Mouse (Mus musculus) hindbrain, embryonic 13.5 days (tissue): Measurements from ENCODE around the gene Mrps23. TPM values are rescaled to one million over a fixed set of nuclear protein-coding genes. Genes with fewer than 3 reads are reported as not detected.

Experiments
- ATAC-seq: fragments of 200-750 bp; cut with Nextera tagmentation; 2 replicates; pipeline ENCODE4 v1.8.0; 2017; ENCODE audit warnings: moderate TSS enrichment; ENCODE audit not compliant: low FRiP score
- H3K27ac ChIP-seq: fragments of 300-500 bp; sonication (generic); 2 replicates; pipeline ENCODE4 v1.5.1; 2015; ENCODE audit warnings: inconsistent platforms, mild to moderate bottlenecking, moderate library complexity
- H3K27me3 ChIP-seq: fragments of 300-500 bp; sonication (generic); 2 replicates; pipeline ENCODE4 v1.6.1; 2015; ENCODE audit warnings: mild to moderate bottlenecking, inconsistent platforms
- H3K36me3 ChIP-seq: fragments of 300-500 bp; sonication (generic); 2 replicates; pipeline ENCODE4 v1.6.1; 2015; ENCODE audit warnings: mild to moderate bottlenecking, inconsistent platforms
- H3K4me1 ChIP-seq: fragments of 300-500 bp; sonication (generic); replicated peaks from 2 replicates; pipeline ENCODE4 v1.6.1; 2015; ENCODE audit warnings: inconsistent platforms
- H3K4me2 ChIP-seq: fragments of 300-500 bp; sonication (generic); 2 replicates; pipeline ENCODE4 v1.6.1; 2015; ENCODE audit warnings: inconsistent platforms, mild to moderate bottlenecking, moderate library complexity
- H3K4me3 ChIP-seq: fragments of 300-500 bp; sonication (generic); 2 replicates; pipeline ENCODE4 v1.5.1; 2015; ENCODE audit warnings: mild to moderate bottlenecking, inconsistent platforms
- H3K9ac ChIP-seq: fragments of 300-500 bp; sonication (generic); 2 replicates; pipeline ENCODE4 v1.6.1; 2015; ENCODE audit warnings: mild to moderate bottlenecking, inconsistent platforms
- H3K9me3 ChIP-seq: fragments of 300-500 bp; sonication (generic); 2 replicates; pipeline ENCODE4 v1.6.1; 2016; ENCODE audit warnings: inconsistent platforms
- WGBS: fragments of 180-500 bp; shearing (Covaris S2); methylation state at CpG from one replicate; pipeline ENCODE4 v1.1.7; 2015; 5-methylcytosine and 5-hydroxymethylcytosine counted together
- polyA plus RNA-seq: library from polyadenylated mRNA; unstranded; fragments of >200 nt; fragmentation: Nextera tagmentation; extraction: Ambion mirVana; gene quantifications from 2 replicates; pipeline ENCODE4 v1.2.1, GENCODE M21; 2015

The Mrps23 gene
- polyA plus RNA-seq, 1 experiment from 2014 or later, result 71.1 TPM

DNA sequence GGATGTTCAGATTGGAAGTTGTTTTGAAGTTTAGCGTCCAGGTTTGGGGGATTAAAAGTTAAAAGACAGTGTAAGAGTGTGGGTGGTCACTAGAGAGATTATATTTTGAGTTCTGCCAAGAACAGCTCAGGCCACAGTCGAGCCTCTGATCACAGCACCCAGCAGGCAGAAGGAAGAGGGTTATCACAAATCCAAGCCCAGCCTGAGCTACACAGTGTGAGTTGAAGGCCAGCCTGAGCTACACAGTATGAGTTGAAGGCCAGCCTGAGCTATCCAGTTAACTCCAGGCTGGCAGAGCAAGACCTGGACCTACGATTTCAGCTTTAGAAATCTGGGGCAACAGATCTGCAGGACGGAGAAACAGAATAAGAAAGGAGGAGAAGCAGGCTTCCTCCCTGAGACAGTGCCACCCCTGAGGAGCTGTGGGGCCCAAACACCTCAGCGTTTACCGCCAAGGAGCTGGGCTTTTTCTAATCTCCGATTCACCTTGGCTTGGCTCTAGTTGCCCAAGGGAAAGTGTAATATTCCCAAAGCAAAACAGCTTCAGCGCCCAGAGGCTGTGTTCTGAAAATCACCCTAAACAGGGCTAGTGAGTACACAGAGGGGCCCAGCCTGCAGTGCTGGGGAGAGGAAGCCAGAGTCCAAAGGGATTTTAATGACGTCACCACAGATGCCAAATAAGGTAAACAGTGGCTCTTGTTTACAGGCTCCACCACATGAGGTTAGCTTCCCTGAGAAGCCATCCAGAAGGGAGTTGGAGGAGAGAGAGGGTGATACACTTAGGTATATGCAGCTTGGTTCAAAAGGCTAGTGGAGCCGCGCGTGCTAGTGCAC is 37.5 kb downstream of the Mrps23 start:
- Histone ChIP-seq H3K4me1 (peaks cover 40% of the 10 kb centered on the region), H3K27ac (peak overlapping the region; percentile 78)
- 35% methylated on average over 12 of the region's 12 CpGs for WGBS

DNA sequence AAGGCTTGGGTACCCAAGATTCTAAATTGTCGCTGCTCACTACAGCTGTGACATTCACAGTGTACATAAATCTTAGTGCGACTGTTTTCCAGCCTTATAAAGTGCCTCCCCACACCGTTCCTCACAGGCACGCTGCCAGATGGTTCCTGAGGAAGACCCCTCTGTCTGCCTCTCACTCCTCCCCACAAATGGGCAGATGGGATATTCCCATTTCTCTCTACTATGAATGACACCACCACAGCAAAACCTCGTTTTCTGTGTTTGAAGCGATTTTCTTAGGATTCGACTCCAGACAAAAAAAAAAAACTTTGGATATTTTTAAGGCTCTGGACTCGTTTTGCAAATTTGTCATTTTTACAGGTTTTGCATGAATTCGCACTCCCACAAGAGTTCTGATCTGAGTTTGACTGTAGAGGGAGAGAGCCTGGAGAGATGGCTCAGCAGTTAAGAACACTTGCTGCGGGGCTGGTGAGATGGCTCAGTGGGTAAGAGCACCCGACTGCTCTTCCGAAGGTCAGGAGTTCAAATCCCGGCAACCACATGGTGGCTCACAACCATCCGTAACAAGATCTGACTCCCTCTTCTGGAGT is 41.5 kb downstream of the Mrps23 start:
- Histone ChIP-seq H3K4me2 (no peak overlapping the region), H3K27ac (no peak overlapping the region), H3K27me3 (no peaks in the 10 kb centered on the region), H3K4me1 (peaks cover 26% of the 10 kb centered on the region), H3K9me3 (no peaks in the 10 kb centered on the region), H3K4me3 (no peak overlapping the region), H3K36me3 (no peaks in the 10 kb centered on the region), H3K9ac (no peak overlapping the region)
- WGBS, result 83% methylated on average over 14 of the region's 14 CpGs
- ATAC-seq, result no peak

More for the DNA sequence above, 37.5 kb downstream of the Mrps23 start:
- H3K9ac ChIP-seq, result no peak overlapping the region
- no peak for ATAC-seq
- H3K36me3 ChIP-seq, result no peaks in the 10 kb centered on the region
- no peak overlapping the region for H3K4me2 ChIP-seq
- H3K9me3 ChIP-seq, result no peaks in the 10 kb centered on the region
- no peak overlapping the region for H3K4me3 ChIP-seq
- no peaks in the 10 kb centered on the region for H3K27me3 ChIP-seq

DNA sequence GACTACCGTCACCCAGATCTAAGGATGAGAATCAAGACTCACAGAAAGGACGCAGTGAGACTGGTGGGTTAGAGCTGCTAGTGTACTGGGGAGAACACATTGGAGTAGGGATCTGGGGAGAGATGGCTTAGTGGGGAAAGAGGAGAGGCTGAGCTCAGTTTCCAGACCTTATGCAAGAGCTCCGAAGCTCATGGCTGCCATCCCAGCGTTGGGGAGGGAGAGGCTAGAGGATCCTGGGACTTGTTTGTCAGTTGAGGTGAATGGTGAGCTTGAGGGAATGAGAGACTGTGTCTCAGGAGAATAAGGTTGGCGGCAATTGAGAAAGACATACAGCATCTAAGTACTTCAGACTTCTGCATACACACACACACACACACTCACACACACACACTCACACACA is 44.4 kb downstream of the Mrps23 start:
- H3K36me3 ChIP-seq, result no peaks in the 10 kb centered on the region
- no peak for ATAC-seq
- H3K4me3 ChIP-seq, result no peak overlapping the region
- H3K4me2 ChIP-seq, result no peak overlapping the region
- 45% methylated on average over 5 of the region's 5 CpGs for WGBS
- 0 out of 2 replicates have a peak, but pooled peaks cover 4% of the 10 kb centered on the region for H3K27me3 ChIP-seq
- H3K4me1 ChIP-seq, result peaks cover 36% of the 10 kb centered on the region
- peak overlapping the region; percentile 37; the same call in 1 of the 2 replicates for H3K27ac ChIP-seq
- no peaks in the 10 kb centered on the region for H3K9me3 ChIP-seq
- H3K9ac ChIP-seq, result no peak overlapping the region

DNA sequence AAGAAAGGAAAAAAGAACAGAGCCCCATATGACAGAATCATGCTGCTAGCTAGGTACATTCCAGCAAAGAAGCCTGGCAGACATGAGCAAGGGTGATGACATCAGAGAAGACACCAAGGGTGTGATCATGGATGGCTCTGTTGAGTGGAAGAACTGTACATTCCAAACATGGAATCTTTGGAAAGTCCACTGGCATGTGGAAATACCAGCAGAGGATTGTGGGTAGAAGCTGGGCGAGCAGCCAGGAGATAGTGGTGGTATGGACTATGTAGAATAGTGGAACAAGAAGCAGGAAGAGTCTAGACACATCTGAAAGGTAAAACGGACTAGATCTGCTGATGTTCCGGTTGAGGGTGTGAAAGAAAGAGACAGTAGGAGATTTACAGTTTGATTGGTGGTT is 46.4 kb downstream of the Mrps23 start:
- Histone ChIP-seq H3K9me3 (no peaks in the 10 kb centered on the region), H3K9ac (no peak overlapping the region), H3K4me3 (no peak overlapping the region), H3K27me3 (0 out of 2 replicates have a peak, but pooled peaks cover 4% of the 10 kb centered on the region), H3K36me3 (no peaks in the 10 kb centered on the region), H3K4me1 (peaks cover 45% of the 10 kb centered on the region), H3K4me2 (no peak overlapping the region), H3K27ac (no peak overlapping the region)
- no peak for ATAC-seq
- 91% methylated on average over 3 of the region's 3 CpGs for WGBS

DNA sequence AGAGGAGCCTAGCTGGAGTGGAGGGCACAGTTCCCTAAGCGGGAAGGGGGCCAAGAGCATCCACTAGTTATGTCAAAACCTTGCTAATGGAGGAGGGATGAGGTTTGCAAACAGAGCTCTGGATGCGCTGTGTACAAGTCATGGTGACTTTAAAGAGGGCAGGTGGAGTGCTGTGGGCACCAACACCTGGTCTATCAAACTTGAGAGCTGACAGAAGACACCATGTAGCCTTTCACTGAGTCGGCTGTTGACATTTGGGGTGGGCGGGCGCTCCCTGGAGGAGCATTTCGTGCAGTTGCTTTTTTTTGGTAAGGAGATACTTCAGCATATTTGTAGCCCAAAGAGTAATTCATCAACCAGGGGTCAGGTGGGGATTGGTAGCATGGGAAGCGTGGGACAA is 47.1 kb downstream of the Mrps23 start:
- Histone ChIP-seq H3K27me3 (0 out of 2 replicates have a peak, but pooled peaks cover 4% of the 10 kb centered on the region), H3K27ac (no peak overlapping the region)
- WGBS, result 69% methylated on average over 7 of the region's 7 CpGs

DNA sequence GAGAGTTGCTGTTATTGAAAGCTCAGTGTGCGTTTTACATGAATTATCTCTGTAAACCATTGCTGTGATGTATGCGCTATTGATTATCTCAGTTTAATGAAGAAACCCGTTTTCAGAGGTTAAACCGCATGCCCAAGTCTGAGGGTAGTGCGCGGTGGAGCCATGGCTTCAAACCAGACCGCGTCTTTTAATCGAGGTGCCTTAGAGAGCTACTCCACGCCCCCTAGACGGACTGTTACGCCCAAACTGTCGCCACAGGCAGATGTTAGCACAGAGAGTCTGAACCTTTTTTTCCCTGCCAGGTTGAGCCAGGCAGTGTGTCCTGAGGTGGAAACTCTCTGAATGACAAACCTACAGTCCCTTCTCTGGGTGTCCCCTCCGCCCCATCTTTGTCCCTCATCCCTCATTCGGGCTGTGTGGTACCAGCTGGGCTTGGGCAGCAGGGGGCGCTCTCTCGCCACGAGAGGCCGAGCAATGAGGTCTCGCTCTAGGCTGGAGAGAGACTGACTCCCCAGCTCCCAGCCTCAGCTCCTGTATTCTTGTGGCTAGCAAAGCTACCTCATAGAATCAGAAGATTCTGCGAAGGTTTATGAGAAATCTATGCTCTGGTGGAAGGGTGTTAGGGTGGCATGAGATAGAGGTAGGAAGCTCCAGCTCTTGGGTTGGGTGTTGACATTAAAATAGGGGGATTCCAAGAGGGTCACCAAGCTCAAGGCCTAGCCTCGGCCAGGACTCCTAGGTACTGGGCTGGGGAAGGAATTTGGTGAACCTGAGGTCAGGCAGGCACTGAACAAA is 48.0 kb downstream of the Mrps23 start:
- H3K4me1 ChIP-seq, result peaks cover 45% of the 10 kb centered on the region
- H3K9ac ChIP-seq, result 0 out of 2 replicates have a peak overlapping the region, but pooled peaks have one; percentile 49
- 12% methylated on average over 22 of the region's 22 CpGs for WGBS
- no peaks in the 10 kb centered on the region for H3K36me3 ChIP-seq
- peak overlapping the region; percentile 30 for H3K4me2 ChIP-seq
- H3K27me3 ChIP-seq, result 0 out of 2 replicates have a peak, but pooled peaks cover 4% of the 10 kb centered on the region
- H3K4me3 ChIP-seq, result no peak overlapping the region
- peak; percentile 87 for ATAC-seq
- peak overlapping the region; percentile 87 for H3K27ac ChIP-seq
- H3K9me3 ChIP-seq, result no peaks in the 10 kb centered on the region

More for the DNA sequence above, 47.1 kb downstream of the Mrps23 start:
- ATAC-seq, result no peak
- H3K9me3 ChIP-seq, result no peaks in the 10 kb centered on the region
- H3K36me3 ChIP-seq, result no peaks in the 10 kb centered on the region
- peaks cover 45% of the 10 kb centered on the region for H3K4me1 ChIP-seq
- no peak overlapping the region for H3K4me2 ChIP-seq
- no peak overlapping the region for H3K9ac ChIP-seq
- no peak overlapping the region for H3K4me3 ChIP-seq

DNA sequence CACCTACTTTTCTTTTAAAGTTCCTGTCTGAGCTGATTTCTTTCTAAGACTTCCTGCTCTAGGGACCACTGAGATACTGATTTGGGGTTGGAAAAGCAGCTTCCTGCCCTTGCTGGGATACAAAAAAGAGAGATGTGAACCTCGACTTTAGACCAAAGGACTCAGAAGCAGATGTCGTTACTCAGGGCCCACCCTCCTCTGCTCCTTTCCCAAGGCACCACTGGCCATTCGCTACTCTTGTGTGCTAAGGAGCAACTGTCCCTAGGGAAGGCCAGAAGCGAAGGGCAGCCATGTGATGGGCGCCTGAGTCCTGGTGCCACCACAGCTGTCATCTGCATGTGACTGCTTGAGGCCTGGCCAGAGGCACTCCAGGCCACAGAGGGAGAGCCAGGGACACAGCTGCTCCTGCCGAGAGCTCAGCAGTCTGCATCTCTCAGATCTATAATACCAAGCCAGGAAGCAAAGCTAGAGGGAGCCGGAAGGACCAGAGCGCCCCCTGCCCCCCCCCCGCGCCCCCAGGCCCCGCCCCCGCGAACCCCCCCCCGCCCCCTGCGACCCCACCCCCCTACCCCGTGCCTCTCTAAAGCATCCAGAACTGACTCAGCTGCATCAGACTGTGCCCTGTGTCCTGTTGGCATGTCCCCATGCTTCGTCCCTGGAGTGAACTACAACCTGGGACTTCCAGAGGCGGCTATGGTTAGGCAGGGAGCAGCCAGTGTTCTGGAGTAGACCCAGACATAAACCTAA is 48.8 kb downstream of the Mrps23 start:
- Histone ChIP-seq H3K4me1 (peaks cover 45% of the 10 kb centered on the region), H3K4me3 (no peak overlapping the region), H3K4me2 (no peak overlapping the region), H3K27me3 (0 out of 2 replicates have a peak, but pooled peaks cover 4% of the 10 kb centered on the region), H3K27ac (peak overlapping the region; percentile 87), H3K36me3 (no peaks in the 10 kb centered on the region), H3K9me3 (no peaks in the 10 kb centered on the region), H3K9ac (peak overlapping the region; percentile 49; the same call in 1 of the 2 replicates)
- ATAC-seq, result peak; percentile 59
- WGBS, result 6% methylated on average over 13 of the region's 18 CpGs

DNA sequence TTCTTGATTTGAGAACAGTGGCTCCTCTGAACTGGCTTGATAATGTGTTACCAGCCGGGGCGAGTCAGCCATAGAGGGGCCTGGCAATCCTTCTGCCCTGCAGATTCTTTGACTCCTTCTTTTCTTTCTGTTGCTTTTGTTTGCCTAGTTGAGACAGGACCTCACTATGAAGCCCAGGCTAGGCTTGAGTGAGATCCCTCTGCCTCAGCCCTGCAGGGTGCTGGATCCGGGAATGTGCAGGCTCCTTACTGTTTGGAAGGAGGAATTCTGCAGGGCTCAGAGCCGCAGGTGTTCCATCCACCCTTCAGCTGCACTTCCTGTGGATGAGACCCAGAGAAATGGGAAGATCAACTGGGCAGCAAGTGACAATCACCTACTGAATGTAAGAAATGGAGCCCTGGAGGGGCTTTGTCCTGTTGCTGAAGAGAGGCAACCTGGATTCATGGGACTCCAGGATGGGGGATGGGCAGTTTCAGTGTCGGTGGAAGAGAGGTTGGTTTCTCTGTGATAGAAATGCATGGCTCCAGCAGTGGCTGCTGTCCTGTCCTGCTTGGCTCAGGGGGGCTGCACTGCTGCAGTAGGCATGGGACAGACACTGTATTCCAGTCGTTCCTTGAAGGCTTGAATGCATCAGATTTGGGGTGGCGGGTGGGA is 49.5 kb downstream of the Mrps23 start:
- peak overlapping the region; percentile 55; the same call in 1 of the 2 replicates for H3K9ac ChIP-seq
- no peaks in the 10 kb centered on the region for H3K9me3 ChIP-seq
- H3K27me3 ChIP-seq, result 0 out of 2 replicates have a peak, but pooled peaks cover 4% of the 10 kb centered on the region
- no peak overlapping the region for H3K4me3 ChIP-seq
- peak overlapping the region; percentile 25 for H3K4me2 ChIP-seq
- ATAC-seq, result no peak
- 16% methylated on average over 7 of the region's 7 CpGs for WGBS
- peaks cover 42% of the 10 kb centered on the region for H3K4me1 ChIP-seq
- H3K27ac ChIP-seq, result peak overlapping the region; percentile 87
- no peaks in the 10 kb centered on the region for H3K36me3 ChIP-seq

DNA sequence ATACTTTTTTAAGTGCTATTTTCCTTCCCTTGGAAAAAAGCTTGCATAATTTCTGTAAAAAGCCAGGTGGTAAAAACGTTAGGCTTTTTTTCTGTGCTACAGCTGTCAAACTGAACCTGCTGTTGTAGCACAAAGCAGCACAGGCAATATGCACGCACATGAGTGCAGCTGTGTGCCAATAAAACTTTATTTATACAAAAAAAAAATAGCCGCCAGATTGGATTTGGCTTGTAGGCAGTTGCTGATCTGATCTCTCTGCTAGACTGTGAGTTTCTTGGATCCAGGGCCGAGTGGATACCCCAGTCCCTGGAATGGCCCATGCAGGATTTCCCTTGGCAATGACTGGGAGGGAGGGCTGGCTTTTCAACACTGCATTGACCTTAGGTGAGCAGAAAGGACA is 53.5 kb downstream of the Mrps23 start:
- H3K9me3 ChIP-seq, result peaks cover 4% of the 10 kb centered on the region; the same call in 1 of the 2 replicates
- H3K4me1 ChIP-seq, result peaks cover 38% of the 10 kb centered on the region
- H3K4me2 ChIP-seq, result no peak overlapping the region
- H3K27me3 ChIP-seq, result no peaks in the 10 kb centered on the region
- no peaks in the 10 kb centered on the region for H3K36me3 ChIP-seq
- H3K27ac ChIP-seq, result no peak overlapping the region
- H3K9ac ChIP-seq, result no peak overlapping the region
- no peak for ATAC-seq
- no peak overlapping the region for H3K4me3 ChIP-seq
- WGBS, result 82% methylated on average over 4 of the region's 4 CpGs

DNA sequence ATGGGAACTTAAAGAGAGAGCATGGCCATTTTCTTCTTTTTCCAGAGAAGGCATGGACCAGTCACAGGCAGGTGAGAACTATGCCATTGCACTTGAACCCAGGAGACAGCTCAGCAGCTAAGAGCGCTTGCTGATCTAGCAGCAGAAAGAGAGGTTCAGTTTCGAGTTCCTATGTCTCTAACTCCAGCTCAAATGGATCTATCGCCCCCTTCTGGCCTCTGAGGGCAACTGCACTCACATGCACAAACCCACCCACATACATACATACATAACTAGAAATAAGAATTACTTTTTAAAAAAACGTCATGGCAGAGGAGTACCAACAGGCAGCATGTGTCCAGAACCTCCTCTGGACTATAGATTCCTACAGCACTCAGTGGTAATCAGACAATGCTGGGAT is 54.0 kb downstream of the Mrps23 start:
- no peak overlapping the region for H3K4me3 ChIP-seq
- no peak overlapping the region for H3K4me2 ChIP-seq
- no peaks in the 10 kb centered on the region for H3K27me3 ChIP-seq
- H3K4me1 ChIP-seq, result peaks cover 34% of the 10 kb centered on the region
- peaks cover 4% of the 10 kb centered on the region; the same call in 1 of the 2 replicates for H3K9me3 ChIP-seq
- no peaks in the 10 kb centered on the region for H3K36me3 ChIP-seq
- no peak overlapping the region for H3K9ac ChIP-seq
- no peak overlapping the region for H3K27ac ChIP-seq
- ATAC-seq, result no peak
- 86% methylated on average over 4 of the region's 4 CpGs for WGBS

DNA sequence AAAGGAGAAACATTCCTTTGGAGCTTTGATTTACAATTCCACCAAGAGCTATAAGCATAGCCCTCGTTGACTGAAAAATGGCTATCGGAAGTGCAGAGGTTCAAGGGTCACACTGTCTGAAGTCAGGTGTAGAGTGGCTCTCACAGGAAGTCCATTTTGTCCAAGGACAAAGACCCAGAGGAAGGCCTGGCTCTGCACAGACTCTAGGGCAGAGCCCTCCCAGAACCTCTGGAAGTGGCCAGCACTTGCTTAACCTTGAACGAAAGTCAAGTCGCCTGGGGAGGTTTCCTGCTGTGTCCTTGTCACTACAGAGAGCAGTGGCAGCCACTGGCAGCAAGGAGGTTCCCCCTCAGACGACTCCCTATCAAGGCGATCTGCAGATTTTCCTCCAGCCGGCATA is 56.3 kb downstream of the Mrps23 start:
- no peak overlapping the region for H3K9ac ChIP-seq
- H3K9me3 ChIP-seq, result peaks cover 4% of the 10 kb centered on the region; the same call in 1 of the 2 replicates
- ATAC-seq, result no peak
- H3K4me1 ChIP-seq, result peaks cover 25% of the 10 kb centered on the region
- no peak overlapping the region for H3K4me2 ChIP-seq
- H3K36me3 ChIP-seq, result no peaks in the 10 kb centered on the region
- H3K27me3 ChIP-seq, result no peaks in the 10 kb centered on the region
- no peak overlapping the region for H3K27ac ChIP-seq
- no peak overlapping the region for H3K4me3 ChIP-seq
- WGBS, result 55% methylated on average over 7 of the region's 7 CpGs
